Comparison of ENCODE assay signal across 9 mouse cellular contexts in the genomic region with DNA sequence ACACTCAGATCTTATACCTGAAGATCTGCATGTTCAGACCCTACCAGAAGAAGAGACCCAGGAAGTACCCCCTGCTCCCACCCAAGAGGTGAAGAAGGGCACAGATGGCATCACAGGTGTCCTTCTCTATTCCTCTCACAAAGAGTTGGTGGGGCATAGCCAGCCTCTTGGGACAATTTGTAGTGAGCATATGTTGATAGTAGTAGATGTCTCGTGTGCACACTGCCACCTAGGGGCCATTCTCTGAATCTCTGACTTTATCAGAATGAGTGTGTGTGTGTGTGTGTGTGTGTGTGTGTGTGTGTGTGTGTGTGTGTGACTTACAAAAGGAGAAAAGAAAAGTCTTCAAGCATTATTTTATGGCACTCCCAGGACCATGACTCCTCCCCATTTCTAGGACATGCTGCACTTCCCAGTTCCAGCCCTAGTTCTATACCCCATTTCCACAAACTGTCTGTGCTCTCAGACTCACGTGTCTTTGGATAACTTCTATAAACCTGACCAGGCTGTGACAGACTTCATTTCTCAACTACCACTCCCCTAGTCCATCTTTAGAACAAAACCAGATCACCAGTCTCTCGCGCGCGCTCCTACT. TPM values are rescaled to one million over a fixed set of nuclear protein-coding genes. Genes with fewer than 3 reads are reported as not detected.
A peak's percentile ranks its signal among the peaks of the same experiment; 100 is the strongest.
DNase-seq lines count a peak whose midpoint lies in the region; ATAC-seq and TF ChIP-seq lines count a peak whose summit lies in the region.
"Had no signal": no experiment of that assay in that cellular context is flagged by ENCODE, and none has a peak within 500 bp of the region (broad histone marks: within the 10 kb centered on the region; RNA-seq: fewer than 3 reads in every experiment).

No protein-coding gene starts in this region.

- no peaks in the 10 kb centered on the region for H3K36me3 ChIP-seq in embryonic facial prominence, embryonic 10.5 days (replicated peaks)
- no peaks in the 10 kb centered on the region for H3K36me3 ChIP-seq in kidney, embryonic 14.5 days (ENCODE audit: control insufficient read depth, insufficient read depth, low read length)
- H3K36me3 ChIP-seq in liver, adult 2 months (ENCODE audit: control insufficient read depth, insufficient read depth, low read length), result no peaks in the 10 kb centered on the region
- no peaks in the 10 kb centered on the region for H3K36me3 ChIP-seq in stomach, embryonic 14.5 days (ENCODE audit: control insufficient read depth, insufficient read depth, low read length)
- H3K36me3 ChIP-seq: embryonic facial prominence, embryonic 15.5 days had no signal

- H3K4me1 ChIP-seq in embryonic facial prominence, embryonic 10.5 days, result peaks cover 4% of the 10 kb centered on the region; the same call in 1 of the 2 replicates
- H3K4me1 ChIP-seq in kidney, embryonic 14.5 days (ENCODE audit: control insufficient read depth, insufficient read depth, low read length), result no peaks in the 10 kb centered on the region
- H3K4me1 ChIP-seq in liver, adult 2 months (ENCODE audit: control insufficient read depth, insufficient read depth, low read length), result no peaks in the 10 kb centered on the region
- H3K4me1 ChIP-seq in stomach, embryonic 14.5 days (ENCODE audit: control insufficient read depth, insufficient read depth, low read length), result no peaks in the 10 kb centered on the region

- no peak overlapping the region for H3K9ac ChIP-seq in kidney, embryonic 14.5 days (ENCODE audit: low read depth, low read length)
- H3K9ac ChIP-seq in liver, adult 2 months (ENCODE audit: low read depth, low read length), result no peak overlapping the region
- no peak overlapping the region for H3K9ac ChIP-seq in stomach, embryonic 14.5 days (replicated peaks; ENCODE audit: low read depth, low read length)
- H3K9ac ChIP-seq: embryonic facial prominence, embryonic 15.5 days had no signal

- H3K4me2 ChIP-seq in kidney, embryonic 14.5 days (replicated peaks; ENCODE audit: low read depth, low read length), result no peak overlapping the region
- H3K4me2 ChIP-seq in stomach, embryonic 14.5 days (replicated peaks; ENCODE audit: low read depth, low read length), result no peak overlapping the region
- H3K4me2 ChIP-seq: embryonic facial prominence, embryonic 15.5 days had no signal

- ATAC-seq in kidney, embryonic 14.5 days (ENCODE audit: low FRiP score, low TSS enrichment), result peak; percentile 63
- ATAC-seq in monocyte, adult 5-6 weeks (replicated peaks; ENCODE audit: insufficient number of reproducible peaks, low FRiP score, low TSS enrichment, poor library complexity, severe bottlenecking), result peak; percentile 80
- peak; percentile 37; the same call in 1 of the 2 replicates for ATAC-seq in stomach, embryonic 14.5 days (ENCODE audit: insufficient number of reproducible peaks, insufficient read depth, low FRiP score, low read depth)

- no peak overlapping the region for H3K27ac ChIP-seq in embryonic facial prominence, embryonic 10.5 days (replicated peaks)
- no peak overlapping the region for H3K27ac ChIP-seq in kidney, embryonic 14.5 days (ENCODE audit: low read depth, low read length)
- H3K27ac ChIP-seq in liver, adult 2 months (replicated peaks; ENCODE audit: insufficient read depth, low read depth, low read length), result no peak overlapping the region
- H3K27ac ChIP-seq in stomach, embryonic 14.5 days (ENCODE audit: low read length), result no peak overlapping the region
- H3K27ac ChIP-seq: embryonic facial prominence, embryonic 15.5 days had no signal

- TF ChIP-seq CTCF in liver, adult 2 months (IDR thresholded peaks at IDR 0.05; ENCODE audit: low read depth, low read length), result peak; percentile 30; the same call in 1 of the 2 replicates

- TF ChIP-seq POLR2A in liver, adult 2 months (IDR thresholded peaks at IDR 0.05; ENCODE audit: extremely low read depth, insufficient read depth, low read length), result no peak

- no peak overlapping the region for H3K4me3 ChIP-seq in embryonic facial prominence, embryonic 10.5 days
- no peak overlapping the region for H3K4me3 ChIP-seq in kidney, embryonic 14.5 days (ENCODE audit: low read length)
- no peak overlapping the region for H3K4me3 ChIP-seq in liver, adult 2 months (ENCODE audit: insufficient read depth, low read depth, low read length)
- H3K4me3 ChIP-seq in stomach, embryonic 14.5 days (ENCODE audit: low read depth, low read length), result no peak overlapping the region
- H3K4me3 ChIP-seq: embryonic facial prominence, embryonic 15.5 days had no signal

- H3K27me3 ChIP-seq in embryonic facial prominence, embryonic 10.5 days (replicated peaks; ENCODE audit: low read depth, poor library complexity, severe bottlenecking), result no peaks in the 10 kb centered on the region
- H3K27me3 ChIP-seq in kidney, embryonic 14.5 days (ENCODE audit: control insufficient read depth, insufficient read depth, low read length), result no peaks in the 10 kb centered on the region
- H3K27me3 ChIP-seq in liver, adult 2 months (ENCODE audit: control insufficient read depth, insufficient read depth, low read length), result no peaks in the 10 kb centered on the region
- H3K27me3 ChIP-seq in stomach, embryonic 14.5 days (ENCODE audit: control insufficient read depth, insufficient read depth, low read length), result no peaks in the 10 kb centered on the region
- H3K27me3 ChIP-seq: embryonic facial prominence, embryonic 15.5 days had no signal

- no peaks in the 10 kb centered on the region for H3K79me2 ChIP-seq in liver, adult 2 months (ENCODE audit: control insufficient read depth, insufficient read depth, low read length)

- DNase-seq in CD4-positive helper T cell, adult 2 months (ENCODE audit: low read depth, low spot score), result peak; percentile 85
- DNase-seq in adrenal gland, adult 8-10 months, result peak; percentile 47
- peak; percentile 71 for DNase-seq in embryonic facial prominence, embryonic 10.5 days (ENCODE audit: low spot score)
- DNase-seq in heart, adult 9 months (ENCODE audit: low spot score in 2 of 2), result peak; percentile 46 to 56
- DNase-seq in liver, adult 2 months (ENCODE audit: extremely low read depth, low read depth, low spot score), result peak; percentile 65

- WGBS in embryonic facial prominence, embryonic 10.5 days, result 77% methylated on average over 6 of the region's 6 CpGs
- 77% methylated on average over 6 of the region's 6 CpGs for WGBS in kidney, embryonic 14.5 days
- WGBS in liver, adult 2 months, result 80% methylated on average over 6 of the region's 6 CpGs
- 73% methylated on average over 6 of the region's 6 CpGs for WGBS in stomach, embryonic 14.5 days

- H3K9me3 ChIP-seq in embryonic facial prominence, embryonic 10.5 days, result no peaks in the 10 kb centered on the region
- no peaks in the 10 kb centered on the region for H3K9me3 ChIP-seq in kidney, embryonic 14.5 days (ENCODE audit: control insufficient read depth, low read length)
- H3K9me3 ChIP-seq in stomach, embryonic 14.5 days (ENCODE audit: control insufficient read depth, low read depth, low read length), result no peaks in the 10 kb centered on the region
- H3K9me3 ChIP-seq: embryonic facial prominence, embryonic 15.5 days had no signal

RNA-seq across cellular contexts. Expression of gene Tspan14, which starts 8.6 kb away (rescaled TPM):
- total RNA-seq in adrenal gland, adult 8-10 months (2022), result 10 to 100 TPM; 31.2 to 34.6 (median 33.0) TPM
- 88.1 and 92.5 TPM in 2 replicates for polyA plus RNA-seq in embryonic facial prominence, embryonic 10.5 days (2016; fragmentation: Nextera tagmentation; extraction: Ambion mirVana)
- polyA plus RNA-seq in kidney, embryonic 14.5 days (2014; fragmentation: Nextera tagmentation; extraction: Ambion mirVana), result 67.4 and 118 TPM in 2 replicates
- total RNA-seq in liver, adult 2 months (2014; rRNA removed), result 13.3 and 15.4 TPM in 2 replicates
- polyA plus RNA-seq in liver, adult 2 months (2012; rRNA removed), result 28.5 and 30.4 TPM in 2 replicates
- total RNA-seq in monocyte, adult 5-6 weeks (2017), result 52.3 to 82.1 TPM (median 68.3 TPM) in 3 replicates
- 84.5 and 88.2 TPM in 2 replicates for polyA plus RNA-seq in stomach, embryonic 14.5 days (2014; fragmentation: Nextera tagmentation; extraction: Ambion mirVana)

RNA-seq across cellular contexts. Expression of gene Fam213a, which starts 38.4 kb away (rescaled TPM):
- total RNA-seq in adrenal gland, adult 8-10 months (2022), result 10 to 100 TPM; 39.2 to 77.5 (median 71.6) TPM
- 36.6 and 40.1 TPM in 2 replicates for polyA plus RNA-seq in embryonic facial prominence, embryonic 10.5 days (2016; fragmentation: Nextera tagmentation; extraction: Ambion mirVana)
- 108 and 112 TPM in 2 replicates for polyA plus RNA-seq in kidney, embryonic 14.5 days (2014; fragmentation: Nextera tagmentation; extraction: Ambion mirVana)
- 63.2 and 66.3 TPM in 2 replicates for total RNA-seq in liver, adult 2 months (2014; rRNA removed)
- polyA plus RNA-seq in liver, adult 2 months (2012; rRNA removed), result 25.5 and 42.2 TPM in 2 replicates
- 21.0 to 81.0 TPM (median 74.2 TPM) in 3 replicates for total RNA-seq in monocyte, adult 5-6 weeks (2017)
- polyA plus RNA-seq in stomach, embryonic 14.5 days (2014; fragmentation: Nextera tagmentation; extraction: Ambion mirVana), result 42.7 and 45.8 TPM in 2 replicates
